Mouse (Mus musculus) erythroblast, embryonic 14.5 days (primary cell): ENCODE data around the gene Selenbp1. TPM values are rescaled to one million over a fixed set of nuclear protein-coding genes. Genes with fewer than 3 reads are reported as not detected.
"Not testable (repeated sequence)": the region's sequence is repeated elsewhere in the genome, so short reads cannot be mapped to it uniquely, and the experiment has no call there.

Source experiments
- H3K27me3 ChIP-seq: 2 replicates; pipeline ENCODE4 v1.6.1; 2012; ENCODE audit warnings: inconsistent platforms; ENCODE audit not compliant: control insufficient read depth
- H3K36me3 ChIP-seq: 2 replicates; pipeline ENCODE4 v1.6.1; 2012; ENCODE audit warnings: mild to moderate bottlenecking, inconsistent platforms; ENCODE audit not compliant: control insufficient read depth
- H3K4me1 ChIP-seq: 2 replicates; pipeline ENCODE4 v1.6.1; 2012; ENCODE audit warnings: inconsistent platforms; ENCODE audit not compliant: control insufficient read depth
- H3K4me3 ChIP-seq: replicated peaks from 2 replicates; pipeline ENCODE3; 2012; ENCODE audit warnings: moderate library complexity, mild to moderate bottlenecking, inconsistent platforms
- H3K9me3 ChIP-seq: 2 replicates; pipeline ENCODE4 v1.6.1; 2012; ENCODE audit warnings: low read length, inconsistent platforms, mixed read lengths; ENCODE audit not compliant: control insufficient read depth
- GATA1 ChIP-seq: IDR thresholded peaks from 2 replicates; pipeline ENCODE4 v1.6.1; 2012; ENCODE audit warnings: low read length, inconsistent platforms, mixed read lengths
- TAL1 ChIP-seq: IDR thresholded peaks from 3 replicates; pipeline ENCODE4 v1.6.1; 2012; ENCODE audit warnings: low read length, inconsistent platforms, mixed read lengths
- polyA plus RNA-seq: library from polyadenylated mRNA; stranded (reverse); fragments of >175 nt; gene quantifications from 2 replicates; pipeline ENCODE4 v1.2.3, GENCODE M21; 2012

The Selenbp1 gene
- polyA plus RNA-seq, result 0.64 and 1.1 TPM in 2 replicates

- peaks cover 7% of the 10 kb centered on the region for H3K36me3 ChIP-seq
- peak within 1 kb of the TSS; percentile 60 for H3K4me3 ChIP-seq
- peaks cover 59% of the 10 kb centered on the region for H3K4me1 ChIP-seq
- no peak for TF ChIP-seq GATA1
- TF ChIP-seq TAL1, result no peak
- H3K9me3 ChIP-seq, result no peaks in the 10 kb centered on the region
- no peaks in the 10 kb centered on the region for H3K27me3 ChIP-seq
Measured at GRCm38 (mm10) chr3:94932809-94933564, at the start of gene Selenbp1. Gene Selenbp1 (plus strand): TSS chr3:94933056.

- peaks cover 43% of the 10 kb centered on the region for H3K36me3 ChIP-seq
- peaks cover 26% of the 10 kb centered on the region for H3K4me1 ChIP-seq
- no peak for TF ChIP-seq GATA1
- TF ChIP-seq TAL1, result no peak
- H3K27me3 ChIP-seq, result no peaks in the 10 kb centered on the region
- no peaks in the 10 kb centered on the region for H3K9me3 ChIP-seq
- peak within 1 kb of the TSS; percentile 75 for H3K4me3 ChIP-seq
Measured at GRCm38 (mm10) chr3:94886316-94887224, 46.3 kb upstream of the Selenbp1 start, which contains the start of gene Psmb4. Gene Psmb4 (minus strand): TSS chr3:94886961.

GRCm38 (mm10) chr3:94888595-94888994 lies 44.3 kb upstream of the Selenbp1 start:
- TF ChIP-seq TAL1, result no peak
- TF ChIP-seq GATA1, result no peak

GRCm38 (mm10) chr3:94894076-94894475 lies 38.8 kb upstream of the Selenbp1 start:
- no peak for TF ChIP-seq TAL1
- TF ChIP-seq GATA1, result no peak
- no peaks in the 10 kb centered on the region for H3K9me3 ChIP-seq
- H3K36me3 ChIP-seq, result no peaks in the 10 kb centered on the region
- H3K4me3 ChIP-seq, result no peak overlapping the region
- peaks cover 24% of the 10 kb centered on the region for H3K27me3 ChIP-seq
- H3K4me1 ChIP-seq, result no peaks in the 10 kb centered on the region

More at GRCm38 (mm10) chr3:94888595-94888994, 44.3 kb upstream of the Selenbp1 start:
- Histone ChIP-seq H3K9me3 (no peaks in the 10 kb centered on the region), H3K4me3 (no peak overlapping the region), H3K36me3 (peaks cover 24% of the 10 kb centered on the region), H3K4me1 (peaks cover 26% of the 10 kb centered on the region), H3K27me3 (no peaks in the 10 kb centered on the region)

- Histone ChIP-seq H3K36me3 (no peaks in the 10 kb centered on the region), H3K9me3 (no peaks in the 10 kb centered on the region), H3K4me3 (no peak overlapping the region), H3K4me1 (peaks cover 23% of the 10 kb centered on the region), H3K27me3 (no peaks in the 10 kb centered on the region)
- TF ChIP-seq TAL1 (no peak), GATA1 (no peak)
Measured at GRCm38 (mm10) chr3:94902747-94903146, 30.1 kb upstream of the Selenbp1 start.

GRCm38 (mm10) chr3:94904759-94905158 lies 28.1 kb upstream of the Selenbp1 start:
- H3K4me1 ChIP-seq, result peaks cover 23% of the 10 kb centered on the region
- H3K4me3 ChIP-seq, H3K27me3 ChIP-seq, H3K9me3 ChIP-seq, H3K36me3 ChIP-seq: not testable (repeated sequence)

- no peak for TF ChIP-seq GATA1
- no peak for TF ChIP-seq TAL1
- H3K4me1 ChIP-seq, result peaks cover 23% of the 10 kb centered on the region
- H3K27me3 ChIP-seq, result no peaks in the 10 kb centered on the region
- H3K4me3 ChIP-seq, result no peak overlapping the region
- no peaks in the 10 kb centered on the region for H3K36me3 ChIP-seq
- H3K9me3 ChIP-seq, result no peaks in the 10 kb centered on the region
Measured at GRCm38 (mm10) chr3:94906482-94906881, 26.4 kb upstream of the Selenbp1 start.

- Histone ChIP-seq H3K9me3 (no peaks in the 10 kb centered on the region), H3K4me1 (peaks cover 9% of the 10 kb centered on the region), H3K4me3 (no peak overlapping the region), H3K27me3 (no peaks in the 10 kb centered on the region), H3K36me3 (no peaks in the 10 kb centered on the region)
- TF ChIP-seq TAL1 (no peak), GATA1 (no peak)
Measured at GRCm38 (mm10) chr3:94911050-94911693, 21.7 kb upstream of the Selenbp1 start.

- peaks cover 20% of the 10 kb centered on the region for H3K4me1 ChIP-seq
- no peaks in the 10 kb centered on the region for H3K9me3 ChIP-seq
- H3K27me3 ChIP-seq, result no peaks in the 10 kb centered on the region
- H3K4me3 ChIP-seq, result no peak overlapping the region
- TF ChIP-seq GATA1 (no peak), TAL1 (no peak)
- H3K36me3 ChIP-seq, result no peaks in the 10 kb centered on the region
Measured at GRCm38 (mm10) chr3:94913801-94914200, 19.1 kb upstream of the Selenbp1 start.
